Mouse (Mus musculus) erythroid progenitor cell, adult 5-6 weeks (primary cell): ENCODE measurements around the gene Majin. TPM values are rescaled to one million over a fixed set of nuclear protein-coding genes. Genes with fewer than 3 reads are reported as not detected.

Source experiments
- total RNA-seq, 2 experiments: library from RNA; stranded (forward) in 1 of 2; stranded (reverse) in 1 of 2; fragments of 150-400 nt in 1 of 2; fragments of 186-747, 209-891 nt in 1 of 2; gene quantifications; 2 replicates each; pipeline versions ENCODE4 v1.2.3 to v1.2.4; 2015 to 2017; ENCODE audit warnings: low replicate concordance in 2 of 2

Majin gene
- total RNA-seq, 2 experiments from 2014 or later: not detected

Other genes with a start within 250 kb of the Majin start
- gene Pola2, start 220.2 kb upstream of the Majin start, total RNA-seq (2015; ENCODE audit: low replicate concordance): 64.9 and 72.5 TPM in 2 replicates
- gene Pola2, start 220.2 kb upstream of the Majin start, total RNA-seq (2017; ENCODE audit: low replicate concordance): 55.1 and 71.9 TPM in 2 replicates
- gene Slc22a20, start 198.2 kb upstream of the Majin start, total RNA-seq (2015; ENCODE audit: low replicate concordance): not detected in 2 replicates
- gene Slc22a20, start 198.2 kb upstream of the Majin start, total RNA-seq (2017; ENCODE audit: low replicate concordance): not detected in 2 replicates
- gene Capn1, start 168.5 kb upstream of the Majin start, total RNA-seq (2015; ENCODE audit: low replicate concordance): 38.1 and 49.7 TPM in 2 replicates
- 63.8 and 64.3 TPM in 2 replicates for gene Capn1, start 168.5 kb upstream of the Majin start, total RNA-seq (2017; ENCODE audit: low replicate concordance)
- 29.3 and 45.8 TPM in 2 replicates for gene Syvn1, start 137.8 kb upstream of the Majin start, total RNA-seq (2015; ENCODE audit: low replicate concordance)
- gene Syvn1, start 137.8 kb upstream of the Majin start, total RNA-seq (2017; ENCODE audit: low replicate concordance): 16.8 and 20.8 TPM in 2 replicates
- gene Mrpl49, start 126.6 kb upstream of the Majin start, total RNA-seq (2015; ENCODE audit: low replicate concordance): 27.2 and 31.4 TPM in 2 replicates
- 13.0 and 40.8 TPM in 2 replicates for gene Mrpl49, start 126.6 kb upstream of the Majin start, total RNA-seq (2017; ENCODE audit: low replicate concordance)
- gene Fau, start 126.5 kb upstream of the Majin start, total RNA-seq (2015; ENCODE audit: low replicate concordance): 666 and 864 TPM in 2 replicates
- 450 and 703 TPM in 2 replicates for gene Fau, start 126.5 kb upstream of the Majin start, total RNA-seq (2017; ENCODE audit: low replicate concordance)
- 5.9 and 7.2 TPM in 2 replicates for gene Znhit2, start 123.2 kb upstream of the Majin start, total RNA-seq (2015; ENCODE audit: low replicate concordance)
- gene Znhit2, start 123.2 kb upstream of the Majin start, total RNA-seq (2017; ENCODE audit: low replicate concordance): 3.0 and 5.7 TPM in 2 replicates
- gene Tm7sf2, start 116.0 kb upstream of the Majin start, total RNA-seq (2015; ENCODE audit: low replicate concordance): 14.1 TPM in 1 of 2 replicates, not detected in the other
- 1.9 TPM in 1 of 2 replicates, not detected in the other for gene Tm7sf2, start 116.0 kb upstream of the Majin start, total RNA-seq (2017; ENCODE audit: low replicate concordance)
- gene Vps51, start 107.2 kb upstream of the Majin start, total RNA-seq (2015; ENCODE audit: low replicate concordance): 17.3 and 30.2 TPM in 2 replicates
- gene Vps51, start 107.2 kb upstream of the Majin start, total RNA-seq (2017; ENCODE audit: low replicate concordance): 10.5 and 10.9 TPM in 2 replicates
- gene Tmem262, start 104.4 kb upstream of the Majin start, total RNA-seq (2015; ENCODE audit: low replicate concordance): not detected in 2 replicates
- not detected in 2 replicates for gene Tmem262, start 104.4 kb upstream of the Majin start, total RNA-seq (2017; ENCODE audit: low replicate concordance)
- gene Gm28374, start 102.1 kb upstream of the Majin start, total RNA-seq (2015; ENCODE audit: low replicate concordance): not detected in 2 replicates
- not detected in 2 replicates for gene Gm28374, start 102.1 kb upstream of the Majin start, total RNA-seq (2017; ENCODE audit: low replicate concordance)
- 6.3 and 6.5 TPM in 2 replicates for gene Zfpl1, start 99.4 kb upstream of the Majin start, total RNA-seq (2015; ENCODE audit: low replicate concordance)
- 20.0 and 23.5 TPM in 2 replicates for gene Zfpl1, start 99.4 kb upstream of the Majin start, total RNA-seq (2017; ENCODE audit: low replicate concordance)
- 70.3 and 72.1 TPM in 2 replicates for gene Cdca5, start 99.4 kb upstream of the Majin start, total RNA-seq (2015; ENCODE audit: low replicate concordance)
- gene Cdca5, start 99.4 kb upstream of the Majin start, total RNA-seq (2017; ENCODE audit: low replicate concordance): 56.7 and 64.8 TPM in 2 replicates
- 21.4 TPM in 1 of 2 replicates, not detected in the other for gene AC131692.1, start 90.0 kb upstream of the Majin start, total RNA-seq (2015; ENCODE audit: low replicate concordance)
- 12.1 and 29.4 TPM in 2 replicates for gene AC131692.1, start 90.0 kb upstream of the Majin start, total RNA-seq (2017; ENCODE audit: low replicate concordance)
- 14.7 and 15.9 TPM in 2 replicates for gene Naaladl1, start 78.6 kb upstream of the Majin start, total RNA-seq (2015; ENCODE audit: low replicate concordance)
- gene Naaladl1, start 78.6 kb upstream of the Majin start, total RNA-seq (2017; ENCODE audit: low replicate concordance): 6.4 and 9.8 TPM in 2 replicates
- gene Sac3d1, start 65.7 kb upstream of the Majin start, total RNA-seq (2015; ENCODE audit: low replicate concordance): 2.5 and 5.9 TPM in 2 replicates
- 4.4 and 4.6 TPM in 2 replicates for gene Sac3d1, start 65.7 kb upstream of the Majin start, total RNA-seq (2017; ENCODE audit: low replicate concordance)
- 52.8 and 61.6 TPM in 2 replicates for gene Snx15, start 56.1 kb upstream of the Majin start, total RNA-seq (2015; ENCODE audit: low replicate concordance)
- 23.8 and 39.4 TPM in 2 replicates for gene Snx15, start 56.1 kb upstream of the Majin start, total RNA-seq (2017; ENCODE audit: low replicate concordance)
- 2.5 and 7.1 TPM in 2 replicates for gene Batf2, start 43.4 kb upstream of the Majin start, total RNA-seq (2015; ENCODE audit: low replicate concordance)
- 1.7 TPM in 1 of 2 replicates, not detected in the other for gene Batf2, start 43.4 kb upstream of the Majin start, total RNA-seq (2017; ENCODE audit: low replicate concordance)
- 17.2 and 19.8 TPM in 2 replicates for gene Arl2, start 42.8 kb upstream of the Majin start, total RNA-seq (2015; ENCODE audit: low replicate concordance)
- 9.4 and 17.3 TPM in 2 replicates for gene Arl2, start 42.8 kb upstream of the Majin start, total RNA-seq (2017; ENCODE audit: low replicate concordance)
- not detected in 2 replicates for gene Gpha2, start 42.0 kb downstream of the Majin start, total RNA-seq (2015; ENCODE audit: low replicate concordance)
- not detected in 2 replicates for gene Gpha2, start 42.0 kb downstream of the Majin start, total RNA-seq (2017; ENCODE audit: low replicate concordance)
- 52.6 and 79.6 TPM in 2 replicates for gene Ppp2r5b, start 51.5 kb downstream of the Majin start, total RNA-seq (2015; ENCODE audit: low replicate concordance)
- gene Ppp2r5b, start 51.5 kb downstream of the Majin start, total RNA-seq (2017; ENCODE audit: low replicate concordance): 117 and 224 TPM in 2 replicates
- 13.8 and 18.0 TPM in 2 replicates for gene Atg2a, start 57.3 kb downstream of the Majin start, total RNA-seq (2015; ENCODE audit: low replicate concordance)
- 18.4 and 18.6 TPM in 2 replicates for gene Atg2a, start 57.3 kb downstream of the Majin start, total RNA-seq (2017; ENCODE audit: low replicate concordance)
- gene Ehd1, start 92.3 kb downstream of the Majin start, total RNA-seq (2015; ENCODE audit: low replicate concordance): 20.1 and 23.4 TPM in 2 replicates
- gene Ehd1, start 92.3 kb downstream of the Majin start, total RNA-seq (2017; ENCODE audit: low replicate concordance): 17.5 and 30.7 TPM in 2 replicates
- 0.36 TPM in 1 of 2 replicates, not detected in the other for gene Cdc42bpg, start 122.1 kb downstream of the Majin start, total RNA-seq (2015; ENCODE audit: low replicate concordance)
- gene Cdc42bpg, start 122.1 kb downstream of the Majin start, total RNA-seq (2017; ENCODE audit: low replicate concordance): 1.4 and 1.5 TPM in 2 replicates
- gene Men1, start 150.6 kb downstream of the Majin start, total RNA-seq (2015; ENCODE audit: low replicate concordance): 5.4 and 23.9 TPM in 2 replicates
- gene Men1, start 150.6 kb downstream of the Majin start, total RNA-seq (2017; ENCODE audit: low replicate concordance): 10.0 and 17.1 TPM in 2 replicates
- 14.7 and 19.8 TPM in 2 replicates for gene Map4k2, start 156.7 kb downstream of the Majin start, total RNA-seq (2015; ENCODE audit: low replicate concordance)
- 19.4 and 37.7 TPM in 2 replicates for gene Map4k2, start 156.7 kb downstream of the Majin start, total RNA-seq (2017; ENCODE audit: low replicate concordance)
- gene Sf1, start 179.3 kb downstream of the Majin start, total RNA-seq (2015; ENCODE audit: low replicate concordance): 145 and 153 TPM in 2 replicates
- 171 and 223 TPM in 2 replicates for gene Sf1, start 179.3 kb downstream of the Majin start, total RNA-seq (2017; ENCODE audit: low replicate concordance)
- 2.2 and 4.6 TPM in 2 replicates for gene Pygm, start 200.0 kb downstream of the Majin start, total RNA-seq (2015; ENCODE audit: low replicate concordance)
- 0.64 and 2.6 TPM in 2 replicates for gene Pygm, start 200.0 kb downstream of the Majin start, total RNA-seq (2017; ENCODE audit: low replicate concordance)
- 42.3 and 47.2 TPM in 2 replicates for gene Rasgrp2, start 215.0 kb downstream of the Majin start, total RNA-seq (2015; ENCODE audit: low replicate concordance)
- 29.9 and 37.7 TPM in 2 replicates for gene Rasgrp2, start 215.0 kb downstream of the Majin start, total RNA-seq (2017; ENCODE audit: low replicate concordance)
- not detected in 2 replicates for gene Nrxn2, start 234.3 kb downstream of the Majin start, total RNA-seq (2015; ENCODE audit: low replicate concordance)
- gene Nrxn2, start 234.3 kb downstream of the Majin start, total RNA-seq (2017; ENCODE audit: low replicate concordance): not detected in 2 replicates